Mouse (Mus musculus): ENCODE measurements around the gene Eml6.

GRCm38 (mm10) chr11:29768523-29768922, 257.3 kb downstream of the Eml6 start:
- TF ChIP-seq POLR2A (IDR thresholded peaks at IDR 0.05; ENCODE audit: control insufficient read depth, low read depth, low read length) = no peak
- no peak for TF ChIP-seq CTCF (IDR thresholded peaks at IDR 0.05; ENCODE audit: control insufficient read depth, insufficient read depth, insufficient replicate concordance, low read depth, low read length)
